Mouse (Mus musculus) heart, postnatal 0 days (tissue): ENCODE measurements around the gene Olfr1496. TPM values are rescaled to one million over a fixed set of nuclear protein-coding genes. Genes with fewer than 3 reads are reported as not detected.
"Not testable (repeated sequence)": the region's sequence is repeated elsewhere in the genome, so short reads cannot be mapped to it uniquely, and the experiment has no call there.

Experiments
- ATAC-seq: fragments of 200-750 bp; cut with Nextera tagmentation; 2 replicates; pipeline ENCODE4 v1.8.0; 2017; ENCODE audit warnings: low read depth, moderate number of reproducible peaks, moderate library complexity; ENCODE audit not compliant: insufficient read depth
- DNase-seq: peaks from one replicate; pipeline ENCODE4 v3.0.0-alpha.2; 2016; ENCODE audit warnings: low spot score
- H3K27ac ChIP-seq: fragments of 300-500 bp; sonication (generic); 2 replicates; pipeline ENCODE4 v1.5.1; 2014; ENCODE audit warnings: low read depth, mild to moderate bottlenecking
- H3K27me3 ChIP-seq: fragments of 300-500 bp; sonication (generic); 2 replicates; pipeline ENCODE4 v1.6.1; 2014; ENCODE audit warnings: low read length, mixed read lengths; ENCODE audit not compliant: control insufficient read depth, insufficient read depth
- H3K36me3 ChIP-seq: fragments of 300-500 bp; sonication (generic); replicated peaks from 2 replicates; pipeline ENCODE4 v1.6.1; 2014; ENCODE audit warnings: low read length, mixed read lengths; ENCODE audit not compliant: control insufficient read depth, insufficient read depth
- H3K4me1 ChIP-seq: fragments of 300-500 bp; sonication (generic); 2 replicates; pipeline ENCODE4 v1.6.1; 2014; ENCODE audit warnings: antibody characterized with exemption; ENCODE audit not compliant: control insufficient read depth, insufficient read depth
- H3K4me2 ChIP-seq: fragments of 300-500 bp; sonication (generic); 2 replicates; pipeline ENCODE4 v1.6.1; 2014; ENCODE audit warnings: low read depth, mild to moderate bottlenecking, low read length, moderate library complexity
- H3K4me3 ChIP-seq: fragments of 300-500 bp; sonication (generic); 2 replicates; pipeline ENCODE4 v1.5.1; 2014; ENCODE audit warnings: low read depth, low read length
- H3K9ac ChIP-seq: fragments of 300-500 bp; sonication (generic); replicated peaks from 2 replicates; pipeline ENCODE4 v1.6.1; 2014; ENCODE audit warnings: low read depth, low read length, mixed read lengths
- H3K9me3 ChIP-seq: fragments of 300-500 bp; sonication (generic); replicated peaks from 2 replicates; pipeline ENCODE4 v1.6.1; 2016; ENCODE audit warnings: low read length; ENCODE audit not compliant: control insufficient read depth
- CTCF ChIP-seq: IDR thresholded peaks from 2 replicates; pipeline ENCODE4 v1.5.1; 2016; ENCODE audit warnings: antibody characterized with exemption, control low read depth, low read depth
- EP300 ChIP-seq: IDR thresholded peaks from 2 replicates; pipeline ENCODE4 v1.6.1; 2016; ENCODE audit warnings: antibody characterized with exemption, low read depth
- WGBS: fragments of 180-500 bp; shearing (Covaris S2); extraction: QIAGEN DNeasy Blood & Tissue Kit; methylation state at CpG from one replicate; pipeline ENCODE4 v1.1.7; 2014; 5-methylcytosine and 5-hydroxymethylcytosine counted together
- polyA plus RNA-seq: library from polyadenylated mRNA; unstranded; fragments of >200 nt; fragmentation: Nextera tagmentation; extraction: Ambion mirVana; gene quantifications from 2 replicates; pipeline ENCODE4 v1.2.1, GENCODE M21; 2015
- total RNA-seq: library from RNA; depleted of rRNA; stranded (reverse); fragments of >200 nt; gene quantifications from 2 replicates; pipeline ENCODE4 v1.2.3, GENCODE M21; 2014; ENCODE audit warnings: low replicate concordance

The Olfr1496 gene
- total and polyA plus RNA-seq, 2 experiments from 2014 or later = not detected

DNA sequence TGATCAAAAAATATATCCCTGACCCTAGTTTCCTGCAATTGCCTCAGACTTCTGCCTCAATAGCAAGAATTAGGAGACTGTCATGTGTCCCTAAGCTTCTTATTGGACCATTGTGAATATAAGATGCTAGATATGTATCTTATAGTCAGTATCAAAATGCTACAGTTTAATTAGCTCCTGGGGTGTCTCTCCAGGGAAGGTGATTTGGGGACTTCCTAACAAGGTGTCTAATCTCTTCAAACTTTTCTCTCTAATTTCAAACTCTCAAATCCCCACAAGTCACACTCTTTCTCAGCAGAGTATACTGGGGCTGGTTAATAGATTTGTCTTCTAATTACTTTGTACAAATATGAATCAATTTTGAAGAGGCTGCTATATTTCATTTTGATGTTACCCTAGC lies 20.4 kb downstream of the Olfr1496 start, which contains the start of gene Olfr1497:
Gene Olfr1497 (minus strand): TSS at position 101 of the 400 bp plus-strand sequence.
- H3K4me2 ChIP-seq = no peak within 1 kb of the TSS
- no peaks in the 10 kb centered on the region for H3K9me3 ChIP-seq
- TF ChIP-seq CTCF (no peak), EP300 (no peak)
- ATAC-seq = no peak
- DNase-seq = no peak
- H3K9ac ChIP-seq = no peak within 1 kb of the TSS
- H3K4me3 ChIP-seq = no peak within 1 kb of the TSS
- H3K27me3 ChIP-seq = no peaks in the 10 kb centered on the region
- no peak within 1 kb of the TSS for H3K27ac ChIP-seq
- H3K36me3 ChIP-seq = no peaks in the 10 kb centered on the region
- H3K4me1 ChIP-seq = no peaks in the 10 kb centered on the region

DNA sequence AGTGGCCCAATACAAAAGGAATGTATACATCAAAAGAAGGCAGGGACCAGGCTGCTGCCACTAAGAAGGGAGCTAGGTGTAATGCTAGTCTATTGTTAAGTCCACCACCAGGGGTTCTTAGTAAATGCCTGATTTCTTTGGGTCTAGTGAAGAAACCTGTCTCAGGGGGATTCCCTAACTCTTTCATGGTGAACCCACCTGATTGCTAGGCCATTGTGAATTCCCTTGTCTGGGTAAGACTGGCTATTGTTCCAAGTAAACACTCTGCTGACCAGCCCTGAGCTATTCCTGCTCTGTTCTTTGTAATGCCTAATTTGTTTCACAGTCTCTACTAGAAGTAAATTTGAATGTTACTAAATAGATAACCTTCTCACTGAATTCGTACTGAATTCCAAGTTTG lies 27.8 kb downstream of the Olfr1496 start:
- not testable (repeated sequence) for H3K4me2 ChIP-seq, H3K27ac ChIP-seq, H3K9me3 ChIP-seq, ATAC-seq, H3K9ac ChIP-seq, H3K4me1 ChIP-seq, H3K27me3 ChIP-seq, DNase-seq, H3K36me3 ChIP-seq, H3K4me3 ChIP-seq
- WGBS = 63% methylated on average over 1 of the region's 1 CpGs

DNA sequence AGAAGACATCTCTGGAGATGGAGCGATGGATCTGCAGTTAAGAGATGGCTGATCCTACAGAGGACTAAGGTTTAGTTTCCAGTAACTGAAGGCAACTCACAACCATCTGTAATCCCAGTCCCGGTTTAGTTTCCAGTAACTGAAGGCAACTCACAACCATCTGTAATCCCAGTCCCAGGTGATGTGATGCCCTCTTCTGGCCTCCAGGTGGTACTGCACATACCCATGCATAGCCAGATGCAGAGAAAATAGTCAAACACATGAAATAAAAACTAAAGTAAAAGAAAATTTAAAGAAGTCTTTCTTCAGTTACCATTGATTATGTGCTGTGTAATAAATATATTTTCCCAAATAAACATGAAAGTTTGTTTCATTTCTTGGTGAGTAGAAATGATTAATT lies 35.1 kb downstream of the Olfr1496 start:
- TF ChIP-seq CTCF (no peak), EP300 (no peak)
- Histone ChIP-seq H3K9me3 (no peaks in the 10 kb centered on the region), H3K9ac (no peak overlapping the region), H3K36me3 (no peaks in the 10 kb centered on the region), H3K4me1 (no peaks in the 10 kb centered on the region), H3K27me3 (no peaks in the 10 kb centered on the region), H3K4me2 (no peak overlapping the region), H3K4me3 (no peak overlapping the region), H3K27ac (no peak overlapping the region)
- WGBS = 54% methylated on average over 2 of the region's 2 CpGs
- ATAC-seq (no peak), DNase-seq (no peak)

DNA sequence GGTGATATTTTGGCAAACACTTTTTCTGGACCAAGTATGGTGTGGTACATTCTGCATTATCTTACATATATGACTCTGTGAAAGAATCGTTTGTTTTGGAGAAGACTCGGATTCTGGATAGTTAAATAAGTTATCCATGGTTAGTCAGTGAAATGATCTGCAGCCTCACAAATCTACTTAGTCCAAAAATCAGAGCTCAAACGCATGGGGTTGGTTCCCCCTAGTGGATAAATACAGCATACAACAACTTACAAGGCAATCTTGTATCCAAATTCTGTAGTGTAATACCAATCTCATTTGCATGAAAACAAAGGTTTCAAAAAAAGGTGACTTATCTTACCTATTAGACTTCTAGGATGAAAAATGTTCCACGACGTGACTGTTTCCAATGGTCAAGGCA lies 41.1 kb downstream of the Olfr1496 start:
- no peaks in the 10 kb centered on the region for H3K36me3 ChIP-seq
- no peak for DNase-seq
- WGBS = 27% methylated on average over 5 of the region's 5 CpGs
- H3K27me3 ChIP-seq = no peaks in the 10 kb centered on the region
- H3K4me2 ChIP-seq = no peak overlapping the region
- TF ChIP-seq CTCF (peak; percentile 30; the same call in 1 of the 2 replicates), EP300 (no peak)
- no peak overlapping the region for H3K9ac ChIP-seq
- no peak overlapping the region for H3K4me3 ChIP-seq
- no peak for ATAC-seq
- no peak overlapping the region for H3K27ac ChIP-seq
- H3K4me1 ChIP-seq = no peaks in the 10 kb centered on the region
- H3K9me3 ChIP-seq = no peaks in the 10 kb centered on the region

DNA sequence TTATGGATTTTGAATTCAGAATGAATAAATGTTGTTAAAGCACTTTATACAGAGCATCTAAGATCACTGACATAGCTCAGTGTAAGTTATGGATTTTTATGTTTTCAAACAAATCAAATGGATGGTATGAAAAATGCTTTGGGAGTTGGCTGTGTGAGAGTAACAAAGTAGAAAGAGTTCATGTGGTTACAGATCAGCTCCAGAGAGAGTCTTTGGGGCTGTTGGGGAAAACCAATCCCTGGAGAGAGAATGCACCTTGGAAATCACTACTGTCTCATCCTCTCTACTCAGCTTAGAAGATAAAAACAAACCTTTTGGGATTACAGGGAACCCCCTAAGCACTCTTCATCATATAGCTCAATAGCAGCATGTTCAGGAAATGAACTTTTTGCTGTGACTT lies 41.7 kb downstream of the Olfr1496 start, which contains the start of gene Olfr1499:
Gene Olfr1499 (minus strand): TSS at position 101 of the 400 bp plus-strand sequence.
- no peaks in the 10 kb centered on the region for H3K4me1 ChIP-seq
- H3K36me3 ChIP-seq = no peaks in the 10 kb centered on the region
- ATAC-seq (no peak), DNase-seq (no peak)
- H3K4me3 ChIP-seq = no peak within 1 kb of the TSS
- TF ChIP-seq EP300 = no peak
- TF ChIP-seq CTCF = no peak
- H3K4me2 ChIP-seq = no peak within 1 kb of the TSS
- H3K27me3 ChIP-seq = no peaks in the 10 kb centered on the region
- no peak within 1 kb of the TSS for H3K9ac ChIP-seq
- H3K27ac ChIP-seq = no peak within 1 kb of the TSS
- no peaks in the 10 kb centered on the region for H3K9me3 ChIP-seq

DNA sequence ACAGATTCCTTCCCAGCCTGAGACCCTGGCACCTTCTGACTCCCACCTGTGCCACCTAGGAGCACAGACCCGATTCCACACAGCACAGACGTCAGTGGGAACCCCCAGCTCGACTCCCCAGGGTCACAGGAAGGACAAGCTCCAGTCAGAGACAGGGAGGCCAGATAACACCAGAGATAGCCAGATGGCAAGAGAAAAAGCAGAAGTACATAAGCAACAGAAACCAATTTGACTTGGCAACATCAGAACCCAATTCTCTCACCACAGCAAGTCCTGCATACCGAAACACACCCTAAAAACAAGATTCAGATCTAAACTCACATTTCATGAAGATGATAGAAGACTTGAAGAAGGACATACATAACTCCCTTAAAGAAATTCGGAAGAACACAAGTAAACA lies 43.2 kb downstream of the Olfr1496 start:
- no peak overlapping the region for H3K4me3 ChIP-seq
- H3K9ac ChIP-seq = no peak overlapping the region
- ATAC-seq (no peak), DNase-seq (no peak)
- no peaks in the 10 kb centered on the region for H3K9me3 ChIP-seq
- H3K4me2 ChIP-seq = no peak overlapping the region
- WGBS = 40% methylated on average over 5 of the region's 5 CpGs
- no peaks in the 10 kb centered on the region for H3K27me3 ChIP-seq
- H3K27ac ChIP-seq = no peak overlapping the region
- no peaks in the 10 kb centered on the region for H3K36me3 ChIP-seq
- TF ChIP-seq CTCF (no peak), EP300 (no peak)
- no peaks in the 10 kb centered on the region for H3K4me1 ChIP-seq
